Mouse (Mus musculus) brain, adult 2 months (tissue): ENCODE data around the gene Upf2.
"Not testable (repeated sequence)": the region's sequence is repeated elsewhere in the genome, so short reads cannot be mapped to it uniquely, and the experiment has no call there.

Source experiments
- DNase-seq: peaks from one replicate; pipeline ENCODE4 v3.0.0; 2011; ENCODE audit warnings: low read depth, low spot score

Gene Upf2

GRCm38 (mm10) chr2:5949821-5950220, 1.4 kb upstream of the Upf2 start:
- not testable (repeated sequence) for DNase-seq

- DNase-seq: peak; percentile 59
Observed at GRCm38 (mm10) chr2:5950305-5950704, 964 bp upstream of the Upf2 start.

GRCm38 (mm10) chr2:5951621-5952211, 447 bp downstream of the Upf2 start:
- peak; percentile 24 for DNase-seq

- no peak for DNase-seq
Observed at GRCm38 (mm10) chr2:5957705-5958104, 6.4 kb downstream of the Upf2 start.

GRCm38 (mm10) chr2:5962265-5962664, 11.0 kb downstream of the Upf2 start:
- DNase-seq: no peak

GRCm38 (mm10) chr2:5963729-5964128, 12.5 kb downstream of the Upf2 start:
- DNase-seq: not testable (repeated sequence)

- no peak for DNase-seq
Observed at GRCm38 (mm10) chr2:5965972-5966371, 14.7 kb downstream of the Upf2 start.

- not testable (repeated sequence) for DNase-seq
Observed at GRCm38 (mm10) chr2:5970629-5971028, 19.4 kb downstream of the Upf2 start.

- DNase-seq: no peak
Observed at GRCm38 (mm10) chr2:5977532-5977931, 26.3 kb downstream of the Upf2 start.

- peak; percentile 54 for DNase-seq
Observed at GRCm38 (mm10) chr2:5995538-5995937, 44.3 kb downstream of the Upf2 start.

- DNase-seq: no peak
Observed at GRCm38 (mm10) chr2:6003949-6004348, 52.7 kb downstream of the Upf2 start.

- DNase-seq: no peak
Observed at GRCm38 (mm10) chr2:6014532-6014931, 63.3 kb downstream of the Upf2 start.

- DNase-seq: not testable (repeated sequence)
Observed at GRCm38 (mm10) chr2:6015182-6015581, 63.9 kb downstream of the Upf2 start.

GRCm38 (mm10) chr2:6020570-6020969, 69.3 kb downstream of the Upf2 start:
- DNase-seq: no peak

- peak; percentile 89 for DNase-seq
Observed at GRCm38 (mm10) chr2:6042644-6043043, 91.4 kb downstream of the Upf2 start.

- no peak for DNase-seq
Observed at GRCm38 (mm10) chr2:6046796-6047195, 95.5 kb downstream of the Upf2 start.

GRCm38 (mm10) chr2:6048570-6048969, 97.3 kb downstream of the Upf2 start:
- no peak for DNase-seq

GRCm38 (mm10) chr2:6049018-6049417, 97.7 kb downstream of the Upf2 start:
- no peak for DNase-seq

GRCm38 (mm10) chr2:6055466-6055865, 104.2 kb downstream of the Upf2 start:
- DNase-seq: no peak

- DNase-seq: no peak
Observed at GRCm38 (mm10) chr2:6056518-6056917, 105.2 kb downstream of the Upf2 start.

GRCm38 (mm10) chr2:6059291-6059690, 108.0 kb downstream of the Upf2 start:
- DNase-seq: no peak

GRCm38 (mm10) chr2:6060071-6060804, 109.0 kb downstream of the Upf2 start:
- DNase-seq: no peak

- DNase-seq: no peak
Observed at GRCm38 (mm10) chr2:6067341-6067740, 116.1 kb downstream of the Upf2 start.
